Mouse (Mus musculus) liver, embryonic 12.5 days (tissue): Measurements from ENCODE around the gene Wwox. TPM values are rescaled to one million over a fixed set of nuclear protein-coding genes. Genes with fewer than 3 reads are reported as not detected.

Experiments used
- ATAC-seq: fragments of 200-750 bp; cut with Nextera tagmentation; 2 replicates; pipeline ENCODE4 v1.8.0; 2017; ENCODE audit warnings: moderate number of reproducible peaks, mild to moderate bottlenecking, moderate library complexity
- H3K27ac ChIP-seq: fragments of 300-500 bp; sonication (generic); 2 replicates; pipeline ENCODE4 v1.5.1; 2016; ENCODE audit warnings: mild to moderate bottlenecking
- H3K27me3 ChIP-seq: fragments of 300-500 bp; sonication (generic); replicated peaks from 2 replicates; pipeline ENCODE4 v1.6.1; 2016; ENCODE audit warnings: mild to moderate bottlenecking, moderate library complexity
- H3K36me3 ChIP-seq: fragments of 300-500 bp; sonication (generic); 2 replicates; pipeline ENCODE4 v1.6.1; 2016; ENCODE audit warnings: mild to moderate bottlenecking, moderate library complexity
- H3K4me1 ChIP-seq: fragments of 300-500 bp; sonication (generic); 2 replicates; pipeline ENCODE4 v1.6.1; 2016
- H3K4me2 ChIP-seq: fragments of 300-500 bp; sonication (generic); 2 replicates; pipeline ENCODE4 v1.6.1; 2016; ENCODE audit warnings: mild to moderate bottlenecking, moderate library complexity
- H3K4me3 ChIP-seq: fragments of 300-500 bp; sonication (generic); 2 replicates; pipeline ENCODE4 v1.5.1; 2016; ENCODE audit warnings: mild to moderate bottlenecking, moderate library complexity
- H3K9ac ChIP-seq: fragments of 300-500 bp; sonication (generic); 2 replicates; pipeline ENCODE4 v1.6.1; 2016; ENCODE audit warnings: mild to moderate bottlenecking, moderate library complexity
- H3K9me3 ChIP-seq: fragments of 300-500 bp; sonication (generic); replicated peaks from 2 replicates; pipeline ENCODE4 v1.6.1; 2016; ENCODE audit warnings: mild to moderate bottlenecking, moderate library complexity
- WGBS: fragments of 180-500 bp; shearing (Covaris S2); methylation state at CpG from one replicate; pipeline ENCODE4 v1.1.7; 2016; ENCODE audit not compliant: insufficient replicate concordance; 5-methylcytosine and 5-hydroxymethylcytosine counted together
- polyA plus RNA-seq: library from polyadenylated mRNA; unstranded; fragments of >200 nt; fragmentation: Nextera tagmentation; extraction: Ambion mirVana; gene quantifications from 2 replicates; pipeline ENCODE4 v1.2.1, GENCODE M21; 2016

The Wwox gene
- polyA plus RNA-seq, 1 experiment from 2014 or later = 5.2 TPM

DNA sequence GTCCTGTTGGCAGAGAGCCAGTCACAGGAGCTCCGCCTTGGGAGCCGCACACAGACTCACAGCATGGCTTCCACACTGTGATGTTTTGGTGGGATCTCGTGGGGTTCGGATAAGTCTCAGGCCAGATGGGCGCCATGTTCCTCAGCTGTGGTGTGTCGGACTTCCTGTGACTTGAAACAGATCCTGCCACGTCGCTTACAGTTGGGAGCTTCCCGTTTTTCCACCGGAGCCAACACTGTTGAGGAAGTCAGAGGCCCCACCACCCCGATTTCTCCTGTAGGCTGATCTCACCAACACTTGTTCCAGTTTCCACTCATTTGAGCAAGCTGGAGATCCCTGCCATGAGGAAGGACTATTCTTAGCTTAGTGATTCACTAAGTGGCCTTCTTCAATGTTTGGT, 34.1 kb downstream of the Wwox start:
- Histone ChIP-seq H3K4me1 (no peaks in the 10 kb centered on the region), H3K27ac (no peak overlapping the region), H3K9me3 (no peaks in the 10 kb centered on the region), H3K36me3 (peaks cover 14% of the 10 kb centered on the region), H3K9ac (no peak overlapping the region), H3K4me2 (no peak overlapping the region), H3K4me3 (no peak overlapping the region), H3K27me3 (no peaks in the 10 kb centered on the region)
- 70% methylated on average over 11 of the region's 11 CpGs for WGBS
- ATAC-seq = no peak

GRCm38 (mm10) chr8:114476919-114477318, 37.5 kb downstream of the Wwox start:
- Histone ChIP-seq H3K4me2 (no peak overlapping the region), H3K4me3 (no peak overlapping the region), H3K9ac (no peak overlapping the region), H3K36me3 (no peaks in the 10 kb centered on the region), H3K4me1 (no peaks in the 10 kb centered on the region), H3K27ac (no peak overlapping the region), H3K27me3 (no peaks in the 10 kb centered on the region), H3K9me3 (no peaks in the 10 kb centered on the region)
- ATAC-seq = no peak
- 80% methylated on average over 10 of the region's 10 CpGs for WGBS

DNA sequence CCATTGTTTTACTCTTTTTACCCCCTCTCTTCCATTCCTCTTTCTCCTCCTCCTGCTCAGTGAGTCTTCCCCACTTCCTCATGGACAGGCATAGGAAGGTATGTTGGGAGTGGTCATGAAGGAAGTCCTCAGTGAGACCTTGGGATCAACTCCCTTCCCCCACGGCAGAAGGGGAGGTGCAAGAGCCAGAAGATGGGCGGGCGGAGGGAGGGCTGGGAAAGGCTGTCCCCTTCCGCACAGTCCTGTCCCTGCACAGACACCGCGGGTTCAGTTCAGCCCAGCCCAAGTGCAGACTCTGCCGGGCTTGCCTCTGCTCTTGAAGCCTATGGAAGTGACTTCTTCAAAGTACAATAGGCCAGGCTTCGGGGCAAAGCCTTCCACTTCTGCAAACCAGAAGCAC, 38.3 kb downstream of the Wwox start:
- no peak overlapping the region for H3K4me3 ChIP-seq
- H3K27ac ChIP-seq = no peak overlapping the region
- no peaks in the 10 kb centered on the region for H3K9me3 ChIP-seq
- H3K36me3 ChIP-seq = no peaks in the 10 kb centered on the region
- 65% methylated on average over 8 of the region's 8 CpGs for WGBS
- no peak overlapping the region for H3K9ac ChIP-seq
- no peak for ATAC-seq
- no peaks in the 10 kb centered on the region for H3K27me3 ChIP-seq
- H3K4me1 ChIP-seq = no peaks in the 10 kb centered on the region
- no peak overlapping the region for H3K4me2 ChIP-seq

DNA sequence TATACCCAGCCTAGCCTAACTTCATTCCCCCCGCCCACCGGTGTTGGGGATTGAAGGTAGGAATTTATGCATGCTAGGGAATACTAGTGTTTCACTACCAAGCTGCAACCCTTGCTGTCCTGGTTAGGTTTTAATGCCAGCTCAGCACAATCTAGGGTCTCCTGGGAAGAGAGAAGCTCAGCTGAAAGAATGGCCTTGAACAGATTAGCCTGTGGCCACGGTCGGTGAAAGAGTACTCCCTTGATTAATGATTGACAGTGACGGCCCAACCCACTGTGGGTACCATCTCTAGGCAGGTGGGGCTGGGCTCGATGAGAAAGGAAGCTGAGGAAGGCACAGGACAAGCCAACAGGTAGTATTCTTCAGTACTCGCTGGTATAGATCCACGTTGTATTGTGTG, 40.3 kb downstream of the Wwox start:
- Histone ChIP-seq H3K4me2 (no peak overlapping the region), H3K4me1 (no peaks in the 10 kb centered on the region), H3K27ac (no peak overlapping the region), H3K9me3 (no peaks in the 10 kb centered on the region), H3K27me3 (no peaks in the 10 kb centered on the region), H3K36me3 (no peaks in the 10 kb centered on the region), H3K4me3 (no peak overlapping the region), H3K9ac (no peak overlapping the region)
- ATAC-seq = peak; percentile 66
- WGBS = 69% methylated on average over 8 of the region's 8 CpGs

GRCm38 (mm10) chr8:114491662-114492160, 52.3 kb downstream of the Wwox start:
- H3K9ac ChIP-seq = no peak overlapping the region
- H3K4me3 ChIP-seq = no peak overlapping the region
- no peaks in the 10 kb centered on the region for H3K9me3 ChIP-seq
- no peaks in the 10 kb centered on the region for H3K4me1 ChIP-seq
- WGBS = 80% methylated on average over 5 of the region's 5 CpGs
- H3K27ac ChIP-seq = no peak overlapping the region
- H3K36me3 ChIP-seq = no peaks in the 10 kb centered on the region
- no peaks in the 10 kb centered on the region for H3K27me3 ChIP-seq
- no peak overlapping the region for H3K4me2 ChIP-seq
- ATAC-seq = no peak

GRCm38 (mm10) chr8:114499448-114500144, 60.1 kb downstream of the Wwox start:
- Histone ChIP-seq H3K4me2 (no peak overlapping the region), H3K9me3 (no peaks in the 10 kb centered on the region), H3K4me3 (no peak overlapping the region), H3K36me3 (no peaks in the 10 kb centered on the region), H3K27ac (no peak overlapping the region), H3K27me3 (no peaks in the 10 kb centered on the region), H3K4me1 (no peaks in the 10 kb centered on the region), H3K9ac (no peak overlapping the region)
- WGBS = 78% methylated on average over 16 of the region's 16 CpGs
- no peak for ATAC-seq

DNA sequence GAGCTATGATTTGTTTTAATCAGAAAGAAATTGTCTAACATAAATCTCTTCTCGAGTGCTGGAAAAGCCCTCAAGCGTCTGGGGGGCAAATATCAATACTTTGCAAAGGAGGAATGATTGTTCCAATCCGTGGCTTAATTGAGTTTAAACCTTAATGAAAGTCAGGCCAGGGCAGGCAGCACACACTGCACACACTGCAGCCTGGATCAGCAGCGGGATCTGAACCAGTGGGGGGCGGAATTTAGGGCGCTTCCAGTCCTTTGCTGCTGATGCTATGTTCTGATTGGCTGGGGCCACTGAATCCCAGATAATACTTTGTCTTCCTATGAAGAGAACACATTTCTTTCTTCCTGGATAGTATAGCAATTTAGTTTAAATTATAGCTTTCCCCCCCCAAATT, 62.5 kb downstream of the Wwox start:
- ATAC-seq = no peak
- Histone ChIP-seq H3K9ac (no peak overlapping the region), H3K4me2 (no peak overlapping the region), H3K27ac (no peak overlapping the region), H3K27me3 (no peaks in the 10 kb centered on the region), H3K4me3 (no peak overlapping the region), H3K36me3 (no peaks in the 10 kb centered on the region), H3K9me3 (no peaks in the 10 kb centered on the region), H3K4me1 (no peaks in the 10 kb centered on the region)
- 77% methylated on average over 6 of the region's 6 CpGs for WGBS

DNA sequence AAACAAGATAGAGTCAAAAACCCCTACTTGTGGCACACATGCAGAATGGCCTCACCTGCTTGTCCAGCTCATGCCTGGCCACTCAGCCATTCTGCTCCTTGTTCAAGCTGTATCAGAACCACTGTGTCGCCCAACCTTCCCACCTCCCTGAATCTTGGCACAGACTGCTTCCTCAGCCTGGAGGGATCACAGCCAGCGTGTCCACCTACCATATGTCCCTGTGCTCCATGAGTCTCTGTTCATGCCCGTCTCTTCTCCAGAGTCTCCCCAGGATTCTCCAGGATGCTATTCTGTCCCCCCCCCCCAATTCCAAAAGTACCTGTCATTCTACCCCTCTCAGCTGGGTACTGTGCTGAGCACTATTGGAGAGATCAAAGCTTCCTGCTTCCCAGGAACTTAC, 63.7 kb downstream of the Wwox start:
- Histone ChIP-seq H3K27ac (no peak overlapping the region), H3K4me2 (no peak overlapping the region), H3K36me3 (no peaks in the 10 kb centered on the region), H3K9me3 (no peaks in the 10 kb centered on the region), H3K4me1 (no peaks in the 10 kb centered on the region), H3K9ac (no peak overlapping the region), H3K4me3 (no peak overlapping the region), H3K27me3 (no peaks in the 10 kb centered on the region)
- no peak for ATAC-seq
- 70% methylated on average over 3 of the region's 3 CpGs for WGBS

DNA sequence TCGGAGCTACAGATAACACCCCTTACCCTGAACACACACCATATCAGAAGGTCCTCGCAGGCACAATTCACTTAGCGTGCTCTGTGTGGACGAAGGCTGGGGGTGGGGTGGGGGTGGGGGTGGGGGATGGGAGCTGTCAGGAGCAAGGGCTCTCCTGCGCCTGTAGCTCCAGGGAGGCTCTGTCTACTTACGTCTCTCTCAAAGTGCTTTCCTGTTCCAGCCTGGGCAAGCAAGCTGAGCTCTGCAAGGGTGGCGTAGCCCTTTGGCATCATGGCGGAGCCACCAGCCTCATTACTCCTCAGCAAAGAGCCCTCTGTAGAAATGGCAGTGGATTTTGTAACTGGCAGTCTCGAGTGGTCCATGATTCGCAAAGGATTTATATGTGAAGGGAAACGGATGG, 65.4 kb downstream of the Wwox start:
- no peaks in the 10 kb centered on the region for H3K27me3 ChIP-seq
- H3K4me3 ChIP-seq = no peak overlapping the region
- no peak overlapping the region for H3K4me2 ChIP-seq
- no peaks in the 10 kb centered on the region for H3K9me3 ChIP-seq
- WGBS = 53% methylated on average over 11 of the region's 11 CpGs
- no peak overlapping the region for H3K27ac ChIP-seq
- H3K9ac ChIP-seq = no peak overlapping the region
- no peak for ATAC-seq
- H3K4me1 ChIP-seq = no peaks in the 10 kb centered on the region
- no peaks in the 10 kb centered on the region for H3K36me3 ChIP-seq

DNA sequence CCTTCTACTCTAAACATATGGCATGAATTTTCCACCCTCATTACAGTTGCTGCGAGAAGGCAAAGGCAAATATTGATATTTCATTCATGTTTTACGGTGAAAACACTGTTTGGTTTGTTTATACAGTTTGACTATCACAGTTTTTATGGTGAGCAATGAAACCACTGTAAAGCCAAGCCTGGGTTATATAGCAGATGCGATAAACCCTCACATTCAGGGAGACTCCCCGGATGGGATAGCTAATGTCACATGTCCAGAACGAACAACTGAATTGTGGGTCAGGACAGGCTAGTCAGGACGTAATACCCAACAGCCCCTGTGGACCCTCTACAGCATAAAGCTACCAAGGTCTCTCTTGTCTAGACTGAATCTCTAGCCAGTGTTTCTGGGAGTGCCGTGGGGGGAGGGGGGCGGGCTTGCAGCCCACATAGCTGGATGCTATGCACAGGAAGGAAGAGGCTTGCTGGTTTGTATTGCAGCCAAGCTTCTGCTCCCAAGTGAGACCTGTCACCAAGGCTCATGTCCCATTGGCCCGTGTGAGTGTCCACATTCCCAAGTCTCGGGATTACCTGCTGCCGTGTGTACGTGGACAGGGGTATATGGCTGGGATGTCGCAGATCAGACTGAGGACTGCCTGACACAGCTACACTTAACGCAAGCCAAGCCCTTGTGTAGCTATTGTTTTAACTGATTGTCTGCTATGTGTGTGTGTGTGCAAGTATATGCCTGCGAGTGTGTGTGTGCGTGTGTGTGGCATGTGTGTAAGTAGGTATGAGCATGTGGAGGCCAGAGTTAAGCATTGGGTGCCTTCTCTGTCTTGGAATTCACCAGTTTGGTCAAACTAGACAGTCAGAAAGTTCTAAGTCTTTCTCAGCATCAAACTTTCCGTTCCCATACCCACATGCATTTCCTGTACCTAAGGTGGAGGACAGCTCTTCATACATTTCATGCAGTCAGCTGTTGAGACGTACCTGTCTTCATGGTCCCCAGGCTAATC, 66.2 kb downstream of the Wwox start:
- no peak overlapping the region for H3K4me2 ChIP-seq
- no peak overlapping the region for H3K4me3 ChIP-seq
- H3K9me3 ChIP-seq = no peaks in the 10 kb centered on the region
- no peak overlapping the region for H3K27ac ChIP-seq
- H3K4me1 ChIP-seq = no peaks in the 10 kb centered on the region
- ATAC-seq = no peak
- H3K9ac ChIP-seq = no peak overlapping the region
- no peaks in the 10 kb centered on the region for H3K36me3 ChIP-seq
- H3K27me3 ChIP-seq = no peaks in the 10 kb centered on the region
- 70% methylated on average over 18 of the region's 18 CpGs for WGBS

DNA sequence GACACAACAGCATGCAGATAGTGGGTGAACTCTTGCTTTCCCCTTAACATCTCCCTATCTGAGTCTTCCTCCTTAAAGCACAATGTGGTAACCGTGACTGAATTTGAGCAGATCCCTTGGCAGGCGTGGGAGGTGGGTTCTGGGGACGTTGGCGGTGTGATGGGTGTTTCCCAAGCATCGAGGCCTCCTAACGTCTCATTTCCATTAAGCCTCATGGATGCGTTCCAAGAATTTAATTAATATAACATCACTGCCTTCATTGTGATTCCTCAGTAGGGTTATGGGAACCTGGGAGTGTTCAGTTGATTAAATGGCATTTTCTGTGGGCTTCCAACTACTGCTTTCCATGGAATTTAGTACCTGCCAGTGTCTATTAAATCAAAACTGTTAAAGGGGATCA, 67.9 kb downstream of the Wwox start:
- Histone ChIP-seq H3K4me2 (no peak overlapping the region), H3K9ac (no peak overlapping the region), H3K27me3 (no peaks in the 10 kb centered on the region), H3K4me3 (no peak overlapping the region), H3K36me3 (no peaks in the 10 kb centered on the region), H3K27ac (no peak overlapping the region), H3K9me3 (no peaks in the 10 kb centered on the region), H3K4me1 (no peaks in the 10 kb centered on the region)
- ATAC-seq = no peak
- 76% methylated on average over 7 of the region's 7 CpGs for WGBS

DNA sequence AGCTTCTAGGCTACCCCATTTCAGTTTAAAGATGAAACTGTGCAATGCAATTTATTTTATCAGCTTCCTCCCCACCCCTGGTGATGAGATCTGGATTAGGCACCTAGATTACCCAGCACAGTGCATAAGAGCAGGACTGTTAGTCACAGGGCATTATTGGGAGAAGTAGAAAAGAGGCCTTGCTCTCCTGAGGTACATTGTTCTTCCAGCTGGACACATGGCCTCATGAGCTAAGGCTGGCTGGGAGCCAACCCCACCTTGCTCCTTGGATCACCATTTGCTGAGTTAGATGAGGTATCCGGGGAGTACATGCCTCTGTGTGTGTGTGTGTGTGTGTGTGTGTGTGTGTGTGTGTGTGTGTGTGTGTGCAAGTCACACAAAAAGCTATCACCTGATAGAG, 70.8 kb downstream of the Wwox start:
- no peaks in the 10 kb centered on the region for H3K27me3 ChIP-seq
- H3K36me3 ChIP-seq = no peaks in the 10 kb centered on the region
- H3K4me2 ChIP-seq = no peak overlapping the region
- H3K27ac ChIP-seq = no peak overlapping the region
- no peak overlapping the region for H3K9ac ChIP-seq
- H3K4me1 ChIP-seq = no peaks in the 10 kb centered on the region
- H3K4me3 ChIP-seq = no peak overlapping the region
- ATAC-seq = no peak
- no peaks in the 10 kb centered on the region for H3K9me3 ChIP-seq
- WGBS = 74% methylated on average over 1 of the region's 1 CpGs
